Mouse (Mus musculus): ENCODE results near the gene Pced1b.

GRCm38 (mm10) chr15:97309533-97309932, 62.6 kb downstream of the Pced1b start:
- no peak for TF ChIP-seq FLI1 (IDR thresholded peaks at IDR 0.05; ENCODE audit: low read length)
- no peak for TF ChIP-seq GATA1 (IDR thresholded peaks at IDR 0.05; ENCODE audit: borderline replicate concordance, low read length)

All from megakaryocyte, embryonic 14.5 days (primary cell).